Mouse (Mus musculus): ENCODE results near the gene Ddo. TPM values are rescaled to one million over a fixed set of nuclear protein-coding genes. Genes with fewer than 3 reads are reported as not detected.

Ddo gene
- total RNA-seq, 2 experiments from 2014 or later, result 27.7 to 36.2 TPM

DNA sequence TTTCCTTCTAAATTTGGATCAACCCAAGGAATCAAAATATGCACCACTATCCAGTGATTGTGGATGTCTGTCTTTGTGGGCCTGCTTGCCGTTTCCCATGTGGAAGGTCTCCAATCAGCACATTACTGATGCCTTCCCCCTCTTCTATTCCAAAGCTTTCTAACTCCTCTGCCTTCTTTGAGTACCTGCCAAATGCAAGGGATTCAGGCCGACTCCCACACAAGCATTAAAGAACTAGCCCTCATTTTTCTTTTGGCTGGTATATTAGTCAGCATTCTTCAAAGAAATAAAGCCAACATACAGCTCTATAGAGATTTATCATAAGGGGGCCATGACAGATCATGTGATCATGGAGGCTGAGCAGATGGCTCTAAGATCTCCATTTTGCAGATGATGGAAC, 21.9 kb downstream of the Ddo start:
- no peak for DNase-seq

DNA sequence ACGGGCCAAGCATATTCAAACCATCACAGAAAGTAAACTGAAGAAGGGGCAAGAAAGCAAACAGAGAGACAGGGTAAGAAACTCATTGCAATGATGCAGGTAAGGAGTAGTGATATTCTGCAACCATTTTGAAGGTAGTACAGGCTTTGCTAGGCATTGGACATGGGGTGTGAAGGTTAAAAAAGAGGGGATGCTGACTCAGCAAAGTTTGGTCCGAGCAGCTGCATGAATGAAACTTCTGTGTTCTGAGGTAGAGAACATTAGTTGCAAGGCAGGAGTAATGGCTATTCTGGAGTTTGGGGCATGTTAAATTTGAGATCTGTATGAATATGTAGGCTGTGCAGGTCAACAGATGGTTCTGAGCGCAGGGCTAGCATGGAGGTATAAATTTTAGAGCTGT, 35.5 kb downstream of the Ddo start:
- DNase-seq, result no peak

GRCm38 (mm10) chr10:40666943-40667342, 37.1 kb downstream of the Ddo start:
- no peak for DNase-seq

DNA sequence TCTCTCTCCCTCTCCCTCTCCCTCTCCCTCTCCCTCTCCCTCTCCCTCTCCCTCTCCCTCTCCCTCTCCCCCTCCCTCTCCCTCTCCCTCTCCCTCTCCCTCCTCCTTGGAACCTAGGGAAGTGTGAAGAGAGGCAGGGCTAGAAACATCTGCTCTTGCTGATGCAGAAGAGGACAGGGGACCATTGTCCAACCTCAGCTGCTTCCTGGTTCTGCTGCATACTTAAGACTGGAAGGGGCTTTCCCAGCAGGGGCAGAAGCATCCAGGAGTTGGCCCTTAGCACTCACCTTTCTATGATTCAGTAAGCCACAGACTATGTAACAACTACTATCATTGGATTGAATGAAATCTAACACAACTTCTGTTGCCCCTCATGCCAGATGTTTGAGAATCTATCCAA, 38.8 kb downstream of the Ddo start:
- no peak for DNase-seq

DNA sequence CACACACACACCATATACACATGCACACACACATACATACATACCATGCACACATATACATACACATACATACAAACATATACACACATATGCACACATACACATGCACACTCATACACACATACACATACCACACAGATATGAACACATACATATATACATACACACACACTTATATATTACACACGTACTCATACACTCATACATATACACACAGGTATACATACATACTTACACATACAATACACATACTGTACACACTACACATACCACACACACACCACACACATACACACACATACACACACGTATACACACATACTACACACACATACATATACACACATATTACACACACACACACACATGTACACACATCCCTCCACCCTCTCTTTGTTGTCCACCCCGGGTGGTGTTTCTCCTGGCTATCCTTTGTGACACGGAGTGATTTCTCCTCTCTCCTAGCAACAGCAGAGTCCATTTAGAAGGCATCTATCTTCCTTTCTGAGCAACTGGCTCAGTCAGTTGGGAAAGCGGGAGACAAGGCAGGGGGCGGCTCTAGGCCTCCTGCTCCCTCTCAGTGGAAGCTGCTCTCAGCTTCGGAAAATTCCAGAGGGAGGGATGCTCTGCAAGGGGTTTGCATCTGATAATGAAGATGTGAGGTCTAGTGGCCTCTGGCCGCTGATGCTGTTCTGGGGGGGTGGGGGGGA, 42.9 kb downstream of the Ddo start:
- no peak for DNase-seq

DNA sequence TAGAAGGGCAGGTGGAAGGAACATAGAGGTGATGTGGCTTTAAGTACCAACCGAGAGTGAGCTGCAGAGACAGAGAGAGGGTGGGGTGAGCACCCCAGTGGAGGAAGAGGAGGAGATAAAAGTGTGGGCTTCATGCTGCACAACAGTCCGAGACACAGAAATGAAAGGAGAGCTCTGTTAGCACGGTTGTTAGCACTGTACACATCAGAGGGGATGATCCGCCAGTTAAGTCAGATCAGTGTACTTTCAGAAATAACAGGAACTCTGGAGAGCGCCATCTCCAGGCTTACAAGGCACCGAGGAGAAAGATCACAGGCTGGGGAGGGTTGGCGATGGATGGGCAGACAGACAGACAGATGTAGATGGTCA, 43.5 kb downstream of the Ddo start:
- no peak for DNase-seq

DNA sequence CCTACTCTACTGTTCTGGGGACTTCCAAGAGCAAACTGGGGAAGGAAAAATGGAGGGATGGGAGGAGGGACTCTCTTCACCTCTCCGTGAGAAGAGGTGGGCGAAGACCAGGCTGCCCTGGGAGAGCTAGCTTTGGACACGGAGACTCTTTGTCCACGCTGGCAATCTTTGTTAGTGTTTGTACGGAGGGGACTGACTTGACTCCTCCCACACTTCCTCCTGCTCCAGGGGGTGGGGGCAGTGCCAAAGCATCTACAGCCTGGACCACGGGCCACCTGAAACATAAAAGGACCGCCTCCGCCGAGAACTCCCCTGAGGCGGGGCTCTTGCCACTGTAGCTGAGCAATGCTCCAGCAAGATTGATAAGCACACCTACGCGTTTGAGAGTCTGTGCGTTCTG, 44.3 kb downstream of the Ddo start:
- no peak for DNase-seq

DNA sequence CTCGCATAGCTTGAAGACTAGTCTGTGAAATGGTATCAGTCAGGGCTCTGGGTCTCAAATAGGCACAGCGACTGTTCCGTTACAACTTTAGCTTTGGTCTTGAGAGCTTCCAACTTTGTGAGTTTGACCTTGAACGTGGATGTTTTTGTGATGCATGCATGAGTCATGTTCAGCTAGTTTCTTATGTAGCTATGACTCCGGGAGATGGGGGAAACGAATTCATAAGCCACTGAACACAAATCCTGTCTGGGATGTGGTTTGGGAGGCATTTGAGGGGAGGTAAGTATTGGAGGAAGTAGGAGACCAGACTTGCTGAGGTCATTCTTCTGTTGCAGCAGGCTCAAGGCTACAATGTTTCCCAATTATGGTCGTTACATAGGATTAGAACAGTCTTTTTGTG, 46.1 kb downstream of the Ddo start:
- no peak for DNase-seq

- DNase-seq, result no peak
These were observed 48.7 kb downstream of the Ddo start for GRCm38 (mm10) chr10:40678477-40678876.

DNA sequence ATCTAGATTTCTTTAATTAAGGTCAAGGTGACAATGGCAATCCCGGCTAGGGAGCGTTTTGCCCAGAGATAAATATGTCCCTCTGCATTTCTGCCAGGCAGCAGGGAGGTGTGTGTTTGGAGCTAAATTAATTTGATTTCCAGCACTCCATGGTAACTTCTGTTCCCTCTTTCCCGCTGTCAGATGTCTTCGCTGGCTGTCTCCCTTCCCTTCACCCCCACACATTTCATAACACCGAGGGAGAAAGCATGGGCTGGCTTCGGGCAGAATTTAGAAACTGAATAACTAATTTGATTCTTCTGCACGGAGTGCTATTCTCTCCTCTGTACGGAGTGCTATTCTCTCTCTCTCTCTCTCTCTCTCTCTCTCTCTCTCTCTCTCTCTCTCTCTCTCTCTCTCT, 52.7 kb downstream of the Ddo start:
- peak; percentile 13 to 25 for DNase-seq

GRCm38 (mm10) chr10:40683092-40683867, 53.5 kb downstream of the Ddo start, which contains the start of gene Mettl24:
Mettl24 (plus strand) TSS chr10:40683282.
- peak; percentile 75 to 81 for DNase-seq

GRCm38 (mm10) chr10:40683868-40684253, 54.0 kb downstream of the Ddo start:
- DNase-seq, result no peak

GRCm38 (mm10) chr10:40684326-40684725, 54.5 kb downstream of the Ddo start:
- no peak for DNase-seq

- DNase-seq, result no peak
These were observed 55.8 kb downstream of the Ddo start for GRCm38 (mm10) chr10:40685641-40686040.

DNA sequence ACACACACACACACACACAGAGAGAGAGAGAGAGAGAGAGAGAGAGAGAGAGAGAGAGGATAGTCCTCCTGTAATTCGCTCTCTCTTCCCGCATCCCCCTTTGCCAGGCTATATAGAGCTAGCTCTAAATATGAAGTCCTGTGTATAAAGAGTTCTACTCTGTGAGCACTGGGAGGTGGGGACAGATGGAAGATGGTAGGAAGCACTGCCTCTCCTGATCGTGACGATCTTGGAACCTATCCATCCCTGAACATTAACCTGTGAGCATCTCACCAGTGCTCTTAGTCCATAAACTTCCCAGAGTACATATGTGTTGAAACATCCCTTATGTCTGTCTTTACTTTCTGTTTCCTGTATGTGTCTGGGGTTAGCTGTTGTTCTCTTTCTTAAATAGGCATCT, 57.2 kb downstream of the Ddo start:
- no peak for DNase-seq

GRCm38 (mm10) chr10:40687407-40687806, 57.6 kb downstream of the Ddo start:
- no peak for DNase-seq

DNA sequence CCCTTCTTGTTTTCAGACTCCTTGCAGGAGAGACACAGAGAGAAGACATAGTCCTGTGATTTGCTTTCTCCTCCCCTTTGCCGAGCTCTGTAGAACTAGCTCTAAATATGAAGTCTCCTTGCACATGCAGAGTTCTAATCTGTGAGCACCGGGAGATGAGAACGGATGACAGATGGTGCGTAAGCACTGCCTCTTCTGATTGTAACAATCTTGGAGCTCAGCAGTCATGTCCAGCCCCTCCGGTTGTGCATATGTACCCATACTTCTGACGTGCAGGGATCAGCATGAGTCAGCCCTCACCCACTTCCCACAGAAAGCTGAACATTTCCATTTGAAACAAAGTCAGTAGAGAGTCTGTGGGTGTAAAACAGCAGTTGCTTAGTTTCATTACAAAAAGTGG, 58.5 kb downstream of the Ddo start:
- no peak for DNase-seq

GRCm38 (mm10) chr10:40688873-40689272, 59.1 kb downstream of the Ddo start:
- DNase-seq, result no peak

- no peak for DNase-seq
These were observed 68.8 kb downstream of the Ddo start for GRCm38 (mm10) chr10:40698652-40699051.

DNA sequence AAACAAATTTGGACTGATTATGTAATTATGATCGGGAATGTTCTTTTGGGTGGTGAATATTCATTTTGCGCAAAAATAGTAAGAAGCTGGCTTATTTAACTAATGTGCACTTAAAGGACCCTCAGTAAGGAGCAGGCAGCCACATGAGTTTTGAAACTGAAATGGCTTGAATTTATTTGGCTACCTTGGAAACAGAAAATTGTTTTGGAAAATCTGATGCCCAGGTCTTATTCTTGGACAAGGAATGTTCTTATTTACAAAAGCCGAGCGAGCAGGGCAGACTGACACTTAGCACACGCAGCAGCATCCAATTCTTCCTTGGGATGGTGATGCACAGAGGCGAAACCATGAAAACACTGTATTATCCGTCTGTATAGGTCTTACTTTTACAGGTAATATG, 81.3 kb downstream of the Ddo start:
- DNase-seq, result no peak

GRCm38 (mm10) chr10:40713018-40713608, 83.3 kb downstream of the Ddo start:
- peak in 1 of 2 experiments; percentile 4 for DNase-seq

- DNase-seq, result no peak
These were observed 84.0 kb downstream of the Ddo start for GRCm38 (mm10) chr10:40713829-40714228.

- DNase-seq, result no peak
These were observed 85.3 kb downstream of the Ddo start for GRCm38 (mm10) chr10:40715151-40715550.

DNA sequence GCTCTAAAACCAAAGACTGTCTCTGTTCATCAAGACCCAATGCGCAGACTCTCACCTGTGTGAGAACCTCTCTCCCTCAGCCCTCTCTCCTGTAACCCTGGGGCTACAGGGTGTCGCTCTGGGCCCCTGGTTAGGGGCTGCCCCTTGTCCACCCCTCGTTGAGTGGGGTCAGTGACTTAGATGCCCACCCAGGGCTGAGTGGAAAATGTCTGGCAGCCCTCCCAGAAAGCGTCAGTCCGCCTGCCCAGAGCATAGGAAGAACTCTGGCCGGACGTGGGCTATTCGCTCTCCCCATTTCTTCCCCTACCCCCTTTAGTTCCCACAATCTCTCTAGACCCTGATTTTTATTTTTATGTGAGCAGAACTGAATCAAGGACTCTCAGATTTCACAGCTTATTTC, 86.5 kb downstream of the Ddo start:
- no peak for DNase-seq

All from heart, adult 18-20 months (tissue).